ENCODE assay signal across 8 mouse cellular contexts in genomic region chr4:106650833-106651527, GRCm38 (mm10). TPM values are rescaled to one million over a fixed set of nuclear protein-coding genes. Genes with fewer than 3 reads are reported as not detected.
DNase-seq lines count a peak whose midpoint lies in the region; ATAC-seq and TF ChIP-seq lines count a peak whose summit lies in the region.

Gene Pars2 (plus strand): TSS chr4:106651069.

- H3K36me3 ChIP-seq in E14TG2a.4 (ENCODE audit: insufficient read depth, low read length), result peaks cover 34% of the 10 kb centered on the region
- peaks cover 27% of the 10 kb centered on the region for H3K36me3 ChIP-seq in forebrain, embryonic 12.5 days (replicated peaks)
- H3K36me3 ChIP-seq in heart, postnatal 0 days (replicated peaks; ENCODE audit: control insufficient read depth, insufficient read depth, low read length), result no peaks in the 10 kb centered on the region; the same call in 1 of the 2 replicates
- no peaks in the 10 kb centered on the region; the same call in 1 of the 2 replicates for H3K36me3 ChIP-seq in liver, embryonic 16.5 days (ENCODE audit: control insufficient read depth, insufficient read depth)
- peaks cover 26% of the 10 kb centered on the region for H3K36me3 ChIP-seq in neural tube, embryonic 13.5 days
- H3K36me3 ChIP-seq in testis, adult 2 months (ENCODE audit: control insufficient read depth, insufficient read depth, low read length), result no peaks in the 10 kb centered on the region

- H3K27ac ChIP-seq in forebrain, embryonic 12.5 days, result peak within 1 kb of the TSS; percentile 66
- H3K27ac ChIP-seq in heart, postnatal 0 days (ENCODE audit: low read depth), result peak within 1 kb of the TSS; percentile 14; the same call in 1 of the 2 replicates
- no peak within 1 kb of the TSS; the same call in 1 of the 2 replicates for H3K27ac ChIP-seq in liver, embryonic 16.5 days (ENCODE audit: low read length)
- peak within 1 kb of the TSS; percentile 72 for H3K27ac ChIP-seq in neural tube, embryonic 13.5 days (replicated peaks)
- peak within 1 kb of the TSS; percentile 59 for H3K27ac ChIP-seq in testis, adult 2 months (ENCODE audit: control insufficient read depth, insufficient read depth, low read depth, low read length)

- DNase-seq in c-Kit-positive CD71-positive TER-119-positive erythroid progenitor cells, embryonic 14.5 days (ENCODE audit: low spot score), result peak; percentile 94
- peak; percentile 96 for DNase-seq in heart, postnatal 0 days (ENCODE audit: low spot score)
- peak; percentile 97 to 98 for DNase-seq in kidney, postnatal 4 days

- no peak for TF ChIP-seq CTCF in E14TG2a.4 (conservative IDR thresholded peaks at IDR 0.05; ENCODE audit: low read length)
- TF ChIP-seq CTCF in heart, postnatal 0 days (IDR thresholded peaks at IDR 0.05; ENCODE audit: low read depth), result no peak
- TF ChIP-seq CTCF in testis, adult 2 months (IDR thresholded peaks at IDR 0.05; ENCODE audit: control insufficient read depth, insufficient read depth, insufficient replicate concordance, low read depth, low read length), result no peak

- peak within 1 kb of the TSS; percentile 69 for H3K4me2 ChIP-seq in forebrain, embryonic 12.5 days
- peak within 1 kb of the TSS; percentile 86 for H3K4me2 ChIP-seq in heart, postnatal 0 days (ENCODE audit: low read depth, low read length)
- H3K4me2 ChIP-seq in liver, embryonic 16.5 days (ENCODE audit: low read depth, low read length), result peak within 1 kb of the TSS; percentile 85
- peak within 1 kb of the TSS; percentile 96 for H3K4me2 ChIP-seq in neural tube, embryonic 13.5 days

- no peak for TF ChIP-seq EP300 in heart, postnatal 0 days (IDR thresholded peaks at IDR 0.05; ENCODE audit: low read depth)

- H3K27me3 ChIP-seq in E14TG2a.4 (ENCODE audit: insufficient read depth, low read length), result 0 out of 2 replicates have a peak, but pooled peaks cover 3% of the 10 kb centered on the region
- H3K27me3 ChIP-seq in forebrain, embryonic 12.5 days, result peaks cover 34% of the 10 kb centered on the region
- peaks cover 14% of the 10 kb centered on the region; the same call in 1 of the 2 replicates for H3K27me3 ChIP-seq in heart, postnatal 0 days (ENCODE audit: control insufficient read depth, insufficient read depth, low read length)
- 0 out of 2 replicates have a peak, but pooled peaks cover 2% of the 10 kb centered on the region for H3K27me3 ChIP-seq in liver, embryonic 16.5 days (ENCODE audit: control insufficient read depth, insufficient read depth, low read depth, low read length)
- H3K27me3 ChIP-seq in neural tube, embryonic 13.5 days, result peaks cover 24% of the 10 kb centered on the region
- no peaks in the 10 kb centered on the region for H3K27me3 ChIP-seq in testis, adult 2 months (ENCODE audit: control insufficient read depth, insufficient read depth, low read length)

- peak; percentile 91 for TF ChIP-seq POLR2A in testis, adult 2 months (IDR thresholded peaks at IDR 0.05; ENCODE audit: control insufficient read depth, low read depth, low read length)

- peaks cover 59% of the 10 kb centered on the region for H3K4me1 ChIP-seq in E14TG2a.4 (replicated peaks; ENCODE audit: low read depth, low read length)
- peaks cover 9% of the 10 kb centered on the region for H3K4me1 ChIP-seq in forebrain, embryonic 12.5 days
- H3K4me1 ChIP-seq in heart, postnatal 0 days (ENCODE audit: control insufficient read depth, insufficient read depth), result peaks cover 8% of the 10 kb centered on the region
- H3K4me1 ChIP-seq in liver, embryonic 16.5 days (ENCODE audit: control insufficient read depth, low read depth, low read length), result peaks cover 8% of the 10 kb centered on the region
- peaks cover 21% of the 10 kb centered on the region for H3K4me1 ChIP-seq in neural tube, embryonic 13.5 days (replicated peaks)
- peaks cover 11% of the 10 kb centered on the region for H3K4me1 ChIP-seq in testis, adult 2 months (ENCODE audit: control insufficient read depth, insufficient read depth, low read length)

- no peaks in the 10 kb centered on the region for H3K9me3 ChIP-seq in E14TG2a.4 (ENCODE audit: low read length)
- no peaks in the 10 kb centered on the region for H3K9me3 ChIP-seq in forebrain, embryonic 12.5 days
- H3K9me3 ChIP-seq in heart, postnatal 0 days (replicated peaks; ENCODE audit: control insufficient read depth, low read length), result no peaks in the 10 kb centered on the region
- H3K9me3 ChIP-seq in liver, embryonic 16.5 days (replicated peaks; ENCODE audit: control insufficient read depth, low read length), result no peaks in the 10 kb centered on the region
- H3K9me3 ChIP-seq in neural tube, embryonic 13.5 days, result no peaks in the 10 kb centered on the region

- ATAC-seq in forebrain, embryonic 12.5 days (ENCODE audit: low FRiP score), result peak; percentile 98
- ATAC-seq in heart, postnatal 0 days (ENCODE audit: insufficient read depth, low read depth), result peak; percentile 99
- ATAC-seq in liver, embryonic 16.5 days (ENCODE audit: low read depth), result peak; percentile 99
- peak; percentile 96 for ATAC-seq in neural tube, embryonic 13.5 days (ENCODE audit: low read depth)

- H3K4me3 ChIP-seq in E14TG2a.4 (replicated peaks; ENCODE audit: low read length), result peak within 1 kb of the TSS; percentile 91
- H3K4me3 ChIP-seq in forebrain, embryonic 12.5 days (replicated peaks), result peak within 1 kb of the TSS; percentile 59
- H3K4me3 ChIP-seq in heart, postnatal 0 days (ENCODE audit: low read depth, low read length), result peak within 1 kb of the TSS; percentile 66
- peak within 1 kb of the TSS; percentile 70 for H3K4me3 ChIP-seq in liver, embryonic 16.5 days (ENCODE audit: low read depth, low read length)
- H3K4me3 ChIP-seq in neural tube, embryonic 13.5 days, result peak within 1 kb of the TSS; percentile 65
- H3K4me3 ChIP-seq in testis, adult 2 months (ENCODE audit: control insufficient read depth, low read depth, low read length), result peak within 1 kb of the TSS; percentile 93

- 3% methylated on average over 40 of the region's 40 CpGs for WGBS in forebrain, embryonic 12.5 days
- WGBS in heart, postnatal 0 days, result 3% methylated on average over 40 of the region's 40 CpGs
- WGBS in liver, embryonic 16.5 days (ENCODE audit: insufficient replicate concordance), result 2% methylated on average over 40 of the region's 40 CpGs
- WGBS in neural tube, embryonic 13.5 days, result 4% methylated on average over 40 of the region's 40 CpGs

- H3K9ac ChIP-seq in forebrain, embryonic 12.5 days, result peak within 1 kb of the TSS; percentile 75
- H3K9ac ChIP-seq in heart, postnatal 0 days (replicated peaks; ENCODE audit: low read depth, low read length), result peak within 1 kb of the TSS; percentile 59
- peak within 1 kb of the TSS; percentile 68 for H3K9ac ChIP-seq in liver, embryonic 16.5 days (ENCODE audit: low read depth, low read length)
- H3K9ac ChIP-seq in neural tube, embryonic 13.5 days, result peak within 1 kb of the TSS; percentile 81

RNA-seq across cellular contexts. Expression of gene Pars2, which starts in this region (rescaled TPM):
- 11.2 and 15.9 TPM in 2 replicates for polyA plus RNA-seq in forebrain, embryonic 12.5 days (2016; fragmentation: Nextera tagmentation; extraction: Ambion mirVana)
- 12.3 and 46.3 TPM in 2 replicates for total RNA-seq in heart, postnatal 0 days (2014; rRNA removed; ENCODE audit: low replicate concordance)
- polyA plus RNA-seq in heart, postnatal 0 days (2015; fragmentation: Nextera tagmentation; extraction: Ambion mirVana), result 6.6 and 7.2 TPM in 2 replicates
- 4.9 and 5.4 TPM in 2 replicates for polyA plus RNA-seq in liver, embryonic 16.5 days (2015; fragmentation: Nextera tagmentation; extraction: Ambion mirVana)
- polyA plus RNA-seq in neural tube, embryonic 13.5 days (2015; fragmentation: Nextera tagmentation; extraction: Ambion mirVana), result 8.7 and 9.7 TPM in 2 replicates
- 2.3 and 2.4 TPM in 2 replicates for polyA plus RNA-seq in testis, adult 2 months (2012; rRNA removed)
